Mouse (Mus musculus): ENCODE measurements around the gene Ruvbl1. TPM values are rescaled to one million over a fixed set of nuclear protein-coding genes. Genes with fewer than 3 reads are reported as not detected.
A peak's percentile ranks its signal among the peaks of the same experiment; 100 is the strongest.

Gene Ruvbl1
- polyA plus RNA-seq (2012; rRNA removed), result 52.1 and 52.2 TPM in 2 replicates

DNA sequence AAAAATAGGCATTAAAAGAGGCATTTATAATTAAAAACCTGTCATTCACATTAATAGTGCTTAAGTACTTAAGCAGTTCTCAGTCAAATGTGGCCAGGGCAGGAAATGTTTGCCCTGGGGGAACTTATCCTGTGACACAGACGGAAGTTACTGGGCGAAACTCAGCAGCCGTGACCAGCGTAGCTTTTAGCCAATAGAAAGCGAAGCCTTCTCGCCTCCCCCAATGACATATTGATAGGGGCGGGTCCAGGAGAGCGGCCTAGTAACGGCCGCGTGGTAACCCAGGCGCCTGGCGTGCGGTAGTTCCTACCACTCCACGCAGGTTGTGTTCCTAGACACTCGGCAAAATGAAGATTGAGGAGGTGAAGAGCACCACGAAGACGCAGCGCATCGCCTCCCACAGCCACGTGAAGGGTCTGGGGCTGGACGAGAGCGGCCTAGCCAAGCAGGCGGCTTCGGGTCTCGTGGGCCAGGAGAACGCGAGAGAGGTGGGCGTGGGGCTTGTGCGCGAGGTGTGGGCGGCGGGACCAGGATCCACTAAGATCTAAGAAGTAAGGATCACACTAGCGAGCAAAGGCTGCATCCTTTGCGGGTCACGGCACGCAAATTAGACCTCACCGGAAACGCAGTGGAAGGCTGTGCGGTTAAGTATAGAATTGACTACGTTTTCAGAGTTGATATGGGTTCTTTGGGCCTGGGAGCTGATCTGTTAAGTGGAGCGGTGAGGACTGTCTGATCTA lies at the start of gene Ruvbl1:
Ruvbl1 (plus strand) TSS at position 229 of the 740 bp plus-strand sequence.
- no peak within 1 kb of the TSS for H3K27ac ChIP-seq (ENCODE audit: control insufficient read depth, insufficient read depth, low read length)
- H3K27me3 ChIP-seq (ENCODE audit: control insufficient read depth, insufficient read depth, low read length), result no peaks in the 10 kb centered on the region
- DNase-seq, result peak; percentile 91
- under 1% methylated on average over 42 of the region's 42 CpGs for WGBS
- peaks cover 15% of the 10 kb centered on the region; the same call in 1 of the 2 replicates for H3K36me3 ChIP-seq (ENCODE audit: control insufficient read depth, insufficient read depth, low read length)
- 0 out of 2 replicates have a peak, but pooled peaks have one; percentile 21 for TF ChIP-seq CTCF (IDR thresholded peaks at IDR 0.05; ENCODE audit: borderline replicate concordance, control insufficient read depth, extremely low read depth, insufficient read depth, low read length, poor library complexity)
- peak; percentile 36; the same call in 1 of the 2 replicates for TF ChIP-seq POLR2A (IDR thresholded peaks at IDR 0.05; ENCODE audit: control insufficient read depth, extremely low read depth, insufficient read depth, low read length, poor library complexity)
- peak within 1 kb of the TSS; percentile 79 for H3K4me3 ChIP-seq (ENCODE audit: control insufficient read depth, insufficient read depth, low read length)
- H3K4me1 ChIP-seq (replicated peaks; ENCODE audit: control insufficient read depth, insufficient read depth, low read length), result 0 out of 2 replicates have a peak, but pooled peaks cover 3% of the 10 kb centered on the region

DNA sequence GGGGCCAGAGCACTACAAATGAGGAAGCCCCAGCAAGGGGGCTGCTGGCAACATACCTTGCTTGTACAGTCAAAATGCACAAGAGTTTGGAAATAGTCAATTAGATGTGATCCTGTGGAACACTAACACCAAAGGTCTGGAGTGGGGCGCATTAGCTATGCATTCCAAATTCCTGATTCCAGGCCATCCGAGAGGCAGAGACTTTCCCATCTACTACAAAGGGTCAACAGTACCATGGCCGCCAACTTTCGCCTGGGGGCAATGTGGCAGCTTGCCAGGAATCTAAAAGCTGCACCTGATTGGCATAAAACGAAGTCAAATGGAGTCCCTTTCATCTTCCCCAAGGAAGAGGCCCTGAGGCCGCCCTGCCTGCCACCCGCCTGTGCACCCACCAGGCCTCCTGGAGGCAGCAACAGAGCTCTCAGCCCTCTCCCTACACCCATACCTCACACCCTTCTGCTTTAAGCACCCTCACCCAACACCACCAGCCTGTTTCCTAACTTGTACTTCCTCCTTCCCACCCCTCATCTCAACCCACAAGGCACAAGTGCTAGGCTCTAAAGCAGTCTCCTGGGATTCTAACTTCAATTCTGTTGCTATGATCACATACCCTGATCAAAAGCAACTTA lies 49.0 kb upstream of the Ruvbl1 start:
- TF ChIP-seq POLR2A (IDR thresholded peaks at IDR 0.05; ENCODE audit: control insufficient read depth, extremely low read depth, insufficient read depth, low read length, poor library complexity), result no peak
- TF ChIP-seq CTCF (IDR thresholded peaks at IDR 0.05; ENCODE audit: borderline replicate concordance, control insufficient read depth, extremely low read depth, insufficient read depth, low read length, poor library complexity), result no peak
- H3K36me3 ChIP-seq (ENCODE audit: control insufficient read depth, insufficient read depth, low read length), result no peaks in the 10 kb centered on the region
- no peak overlapping the region for H3K27ac ChIP-seq (ENCODE audit: control insufficient read depth, insufficient read depth, low read length)
- H3K4me3 ChIP-seq (ENCODE audit: control insufficient read depth, insufficient read depth, low read length), result no peak overlapping the region
- H3K27me3 ChIP-seq (ENCODE audit: control insufficient read depth, insufficient read depth, low read length), result no peaks in the 10 kb centered on the region
- DNase-seq, result no peak
- 76% methylated on average over 7 of the region's 7 CpGs for WGBS
- H3K4me1 ChIP-seq (replicated peaks; ENCODE audit: control insufficient read depth, insufficient read depth, low read length), result peaks cover 22% of the 10 kb centered on the region

DNA sequence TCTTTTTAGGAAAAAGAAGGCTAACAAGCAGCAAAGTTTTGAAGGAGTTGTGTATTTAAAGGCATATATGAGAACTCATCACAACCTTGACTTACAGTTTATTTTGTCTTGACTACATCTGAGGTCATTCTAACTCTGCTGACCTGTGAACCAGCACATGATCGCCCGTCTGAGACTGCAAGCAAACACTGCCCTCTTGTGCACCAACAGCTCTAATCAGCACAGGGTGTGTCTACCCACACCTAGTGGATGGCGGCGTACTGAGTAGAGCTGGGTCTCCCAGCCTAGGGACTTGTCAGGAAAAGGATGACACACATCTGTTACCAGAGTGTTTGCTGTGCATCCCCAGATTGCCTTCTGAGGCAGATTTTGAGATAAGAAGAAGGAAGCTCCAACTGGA lies 34.0 kb upstream of the Ruvbl1 start:
- Histone ChIP-seq H3K27ac (ENCODE audit: control insufficient read depth, insufficient read depth, low read length) (no peak overlapping the region), H3K27me3 (ENCODE audit: control insufficient read depth, insufficient read depth, low read length) (no peaks in the 10 kb centered on the region), H3K4me1 (replicated peaks; ENCODE audit: control insufficient read depth, insufficient read depth, low read length) (peaks cover 3% of the 10 kb centered on the region; the same call in 1 of the 2 replicates), H3K36me3 (ENCODE audit: control insufficient read depth, insufficient read depth, low read length) (no peaks in the 10 kb centered on the region), H3K4me3 (ENCODE audit: control insufficient read depth, insufficient read depth, low read length) (no peak overlapping the region)
- TF ChIP-seq POLR2A (IDR thresholded peaks at IDR 0.05; ENCODE audit: control insufficient read depth, extremely low read depth, insufficient read depth, low read length, poor library complexity), result no peak
- DNase-seq, result no peak
- WGBS, result 63% methylated on average over 4 of the region's 4 CpGs

DNA sequence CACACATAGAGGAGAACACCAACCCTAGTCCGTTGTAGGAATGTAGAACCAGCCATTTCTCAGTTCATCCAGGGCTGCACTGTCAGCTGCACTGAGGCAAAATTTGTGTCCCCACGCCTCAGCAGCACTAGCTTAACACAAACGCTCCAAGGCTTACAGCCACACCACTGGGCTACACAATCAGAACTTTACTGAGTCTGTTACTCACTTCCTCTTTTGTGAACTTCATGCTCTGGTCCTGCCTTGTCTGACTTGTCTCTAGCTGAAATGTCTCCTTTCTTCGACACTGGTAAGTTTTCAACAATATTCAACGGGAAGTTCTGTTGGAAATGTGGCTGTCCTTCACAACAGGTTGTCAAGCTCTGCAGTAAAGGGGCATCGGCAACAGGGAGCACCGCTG lies 29.6 kb upstream of the Ruvbl1 start:
- Histone ChIP-seq H3K36me3 (ENCODE audit: control insufficient read depth, insufficient read depth, low read length) (no peaks in the 10 kb centered on the region), H3K4me3 (ENCODE audit: control insufficient read depth, insufficient read depth, low read length) (no peak overlapping the region), H3K27ac (ENCODE audit: control insufficient read depth, insufficient read depth, low read length) (no peak overlapping the region), H3K4me1 (replicated peaks; ENCODE audit: control insufficient read depth, insufficient read depth, low read length) (peaks cover 23% of the 10 kb centered on the region), H3K27me3 (ENCODE audit: control insufficient read depth, insufficient read depth, low read length) (no peaks in the 10 kb centered on the region)
- no peak for DNase-seq
- 71% methylated on average over 7 of the region's 7 CpGs for WGBS
- TF ChIP-seq CTCF (IDR thresholded peaks at IDR 0.05; ENCODE audit: borderline replicate concordance, control insufficient read depth, extremely low read depth, insufficient read depth, low read length, poor library complexity), result no peak
- TF ChIP-seq POLR2A (IDR thresholded peaks at IDR 0.05; ENCODE audit: control insufficient read depth, extremely low read depth, insufficient read depth, low read length, poor library complexity), result no peak

DNA sequence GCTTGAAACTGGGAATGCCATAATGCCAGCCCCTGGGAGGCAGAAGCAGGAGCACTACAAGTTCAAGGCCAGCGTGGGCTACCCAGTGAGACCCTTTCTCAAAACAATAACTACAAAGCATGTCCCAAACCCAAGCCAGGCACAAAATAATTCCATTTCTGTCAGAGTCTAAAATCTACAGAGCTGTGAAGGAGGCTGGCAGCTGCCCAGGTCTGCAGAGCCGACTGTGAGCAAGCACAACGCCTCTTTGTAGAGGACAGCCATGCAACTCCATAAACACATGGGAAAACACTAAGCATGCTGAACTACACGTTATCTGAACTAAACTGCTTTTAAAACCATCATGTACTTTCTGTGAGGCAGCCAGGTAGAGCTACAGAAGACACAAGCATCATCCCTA lies 26.2 kb upstream of the Ruvbl1 start:
- TF ChIP-seq CTCF (IDR thresholded peaks at IDR 0.05; ENCODE audit: borderline replicate concordance, control insufficient read depth, extremely low read depth, insufficient read depth, low read length, poor library complexity) (no peak), POLR2A (IDR thresholded peaks at IDR 0.05; ENCODE audit: control insufficient read depth, extremely low read depth, insufficient read depth, low read length, poor library complexity) (no peak)
- 96% methylated on average over 4 of the region's 4 CpGs for WGBS
- no peak overlapping the region for H3K4me3 ChIP-seq (ENCODE audit: control insufficient read depth, insufficient read depth, low read length)

DNA sequence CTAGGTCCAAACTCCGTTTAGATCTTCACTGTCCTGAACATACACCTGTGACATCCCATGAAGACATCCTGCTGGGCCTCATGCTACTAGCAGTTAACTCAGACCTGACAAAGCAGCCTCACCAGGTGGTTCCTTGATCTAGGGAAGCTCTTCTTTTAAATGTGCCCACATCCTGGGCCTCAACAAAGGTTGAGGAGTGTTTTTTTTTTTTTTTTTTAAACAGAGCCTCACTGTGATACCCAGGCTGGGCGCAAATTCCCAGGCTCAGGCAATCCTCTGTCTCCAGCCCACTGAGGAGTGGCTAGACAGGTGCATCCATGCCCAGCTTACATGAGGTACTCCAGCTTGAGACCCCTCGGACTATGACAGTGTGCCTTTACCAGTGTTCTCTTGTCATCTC lies 22.7 kb upstream of the Ruvbl1 start:
- H3K4me1 ChIP-seq (replicated peaks; ENCODE audit: control insufficient read depth, insufficient read depth, low read length), result peaks cover 42% of the 10 kb centered on the region
- H3K27me3 ChIP-seq (ENCODE audit: control insufficient read depth, insufficient read depth, low read length), result no peaks in the 10 kb centered on the region
- peak; percentile 54 for DNase-seq
- no peaks in the 10 kb centered on the region for H3K36me3 ChIP-seq (ENCODE audit: control insufficient read depth, insufficient read depth, low read length)
- TF ChIP-seq POLR2A (IDR thresholded peaks at IDR 0.05; ENCODE audit: control insufficient read depth, extremely low read depth, insufficient read depth, low read length, poor library complexity) (no peak), CTCF (IDR thresholded peaks at IDR 0.05; ENCODE audit: borderline replicate concordance, control insufficient read depth, extremely low read depth, insufficient read depth, low read length, poor library complexity) (no peak)
- H3K27ac ChIP-seq (ENCODE audit: control insufficient read depth, insufficient read depth, low read length), result peak overlapping the region; percentile 90
- no peak overlapping the region for H3K4me3 ChIP-seq (ENCODE audit: control insufficient read depth, insufficient read depth, low read length)
- WGBS, result 7% methylated on average over 3 of the region's 3 CpGs

More for the DNA sequence above, 26.2 kb upstream of the Ruvbl1 start:
- peaks cover 48% of the 10 kb centered on the region for H3K4me1 ChIP-seq (replicated peaks; ENCODE audit: control insufficient read depth, insufficient read depth, low read length)
- DNase-seq, result no peak
- no peak overlapping the region for H3K27ac ChIP-seq (ENCODE audit: control insufficient read depth, insufficient read depth, low read length)
- H3K27me3 ChIP-seq (ENCODE audit: control insufficient read depth, insufficient read depth, low read length), result no peaks in the 10 kb centered on the region
- H3K36me3 ChIP-seq (ENCODE audit: control insufficient read depth, insufficient read depth, low read length), result no peaks in the 10 kb centered on the region

Measured in thymus, adult 2 months (tissue).